Mouse (Mus musculus) B cell, adult 62 days (primary cell): ENCODE results near the gene Gm5592. TPM values are rescaled to one million over a fixed set of nuclear protein-coding genes. Genes with fewer than 3 reads are reported as not detected.

Experiments used
- total RNA-seq: library from RNA; stranded (reverse); gene quantifications from 4 replicates; pipeline ENCODE4 v1.2.4, GENCODE M21; 2023

Gm5592 gene
- not detected in 4 replicates for total RNA-seq

DNA sequence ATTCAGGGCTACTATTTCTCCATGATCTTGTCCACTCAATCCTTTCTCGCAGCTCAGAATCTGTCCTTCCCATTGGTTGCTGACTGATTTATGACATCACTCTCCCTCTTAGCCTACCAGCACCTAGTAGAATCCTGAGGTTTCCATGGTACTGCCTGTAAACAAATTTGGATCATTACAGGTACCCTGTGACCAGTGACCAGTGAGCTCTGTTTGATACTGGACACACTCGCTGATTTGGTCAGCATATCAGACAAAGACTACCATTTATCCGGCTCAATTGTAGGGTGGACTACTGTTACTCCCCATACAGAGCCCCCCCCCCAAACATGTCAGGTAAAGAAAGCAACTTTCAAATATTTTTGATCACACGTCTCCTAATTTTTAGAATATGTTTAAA lies at the start of gene Gm5592:
TSS of gene Gm5592 (plus strand) at position 301 of the 400 bp plus-strand sequence.

Other genes with a start within 250 kb of the Gm5592 start
- not detected in 4 replicates for gene 4930433I11Rik, start 166.3 kb upstream of the Gm5592 start, total RNA-seq
- gene Gm4884, start 121.1 kb upstream of the Gm5592 start, total RNA-seq: not detected in 4 replicates
- 14.7 to 19.4 TPM (median 15.7 TPM) in 4 replicates for gene AI987944, start 239.5 kb downstream of the Gm5592 start, total RNA-seq